Mouse (Mus musculus) C2C12 (cell line): ENCODE measurements around the gene Slc41a3. TPM values are rescaled to one million over a fixed set of nuclear protein-coding genes. Genes with fewer than 3 reads are reported as not detected.

Experiments used
- H3K27me3 ChIP-seq: one replicate; pipeline ENCODE4 v1.6.1; 2011; ENCODE audit not compliant: control insufficient read depth, insufficient read depth, insufficient read length
- H3K36me3 ChIP-seq: one replicate; pipeline ENCODE4 v1.6.1; 2011; ENCODE audit not compliant: control insufficient read depth, insufficient read depth
- H3K4me3 ChIP-seq: one replicate; pipeline ENCODE4 v1.5.1; 2011; ENCODE audit warnings: mild to moderate bottlenecking, control low read depth; ENCODE audit not compliant: poor library complexity, insufficient read depth, severe bottlenecking
- H3K79me2 ChIP-seq: one replicate; pipeline ENCODE4 v1.6.1; 2011; ENCODE audit not compliant: control insufficient read depth, insufficient read depth
- H3K79me3 ChIP-seq: one replicate; pipeline ENCODE4 v1.6.1; 2011; ENCODE audit warnings: low read depth, control low read depth
- H3ac ChIP-seq: one replicate; pipeline ENCODE3; 2011; ENCODE audit warnings: low read depth; ENCODE audit not compliant: control insufficient read depth, insufficient read length
- CEBPB ChIP-seq: IDR thresholded peaks from one replicate; pipeline ENCODE4 v1.6.1; 2011; ENCODE audit warnings: low read depth, mild to moderate bottlenecking, control low read depth, moderate library complexity
- CTCF ChIP-seq: IDR thresholded peaks from one replicate; pipeline ENCODE4 v1.5.1; 2011; ENCODE audit not compliant: control insufficient read depth, insufficient read depth, insufficient read length
- FOSL1 ChIP-seq: IDR thresholded peaks from one replicate; pipeline ENCODE4 v1.8.0; 2011; ENCODE audit warnings: mild to moderate bottlenecking, low read length; ENCODE audit not compliant: poor library complexity, insufficient read depth, severe bottlenecking
- MAX ChIP-seq: IDR thresholded peaks from one replicate; pipeline ENCODE4 v1.6.1; 2011; ENCODE audit warnings: mild to moderate bottlenecking, control low read depth
- MYOD1 ChIP-seq: IDR thresholded peaks from one replicate; pipeline ENCODE4 v1.6.1; 2011; ENCODE audit warnings: low read depth; ENCODE audit not compliant: control insufficient read depth, insufficient read length
- MYOG ChIP-seq: IDR thresholded peaks from one replicate; pipeline ENCODE4 v1.6.1; 2011; ENCODE audit not compliant: control insufficient read depth, insufficient read length; ENCODE audit errors: extremely low read depth
- USF1 ChIP-seq: IDR thresholded peaks from one replicate; pipeline ENCODE4 v1.6.1; 2011; ENCODE audit warnings: low read depth, mild to moderate bottlenecking, control low read depth, moderate library complexity
- polyA plus RNA-seq: library from polyadenylated mRNA; unstranded; fragments of >200 nt; fragmentation: generic; extraction: Trizol; gene quantifications from one replicate; pipeline ENCODE4 v1.2.1, GENCODE M21; 2012; ENCODE audit warnings: missing spikeins

The Slc41a3 gene
- polyA plus RNA-seq, 1 experiment = 0.97 TPM

- H3K79me3 ChIP-seq = no peaks in the 10 kb centered on the region
- H3K27me3 ChIP-seq = no peaks in the 10 kb centered on the region
- no peaks in the 10 kb centered on the region for H3K79me2 ChIP-seq
- no peak for TF ChIP-seq FOSL1
- no peak for TF ChIP-seq MYOD1
- no peak for TF ChIP-seq MYOG
- TF ChIP-seq CEBPB = no peak
- no peak overlapping the region for H3K4me3 ChIP-seq
- H3K36me3 ChIP-seq = peaks cover 11% of the 10 kb centered on the region
- no peak overlapping the region for H3ac ChIP-seq
Measured at GRCm38 (mm10) chr6:90659913-90660312, 55.4 kb downstream of the Slc41a3 start.

- TF ChIP-seq CTCF (no peak), MYOD1 (no peak), MAX (no peak), MYOG (no peak), USF1 (no peak), FOSL1 (no peak), CEBPB (no peak)
- peaks cover 17% of the 10 kb centered on the region for H3K36me3 ChIP-seq
- no peaks in the 10 kb centered on the region for H3K27me3 ChIP-seq
- H3K79me3 ChIP-seq = no peaks in the 10 kb centered on the region
- H3ac ChIP-seq = no peak overlapping the region
- H3K79me2 ChIP-seq = no peaks in the 10 kb centered on the region
- no peak overlapping the region for H3K4me3 ChIP-seq
Measured at GRCm38 (mm10) chr6:90660398-90661028, 56.0 kb downstream of the Slc41a3 start.

GRCm38 (mm10) chr6:90661029-90661399, 56.5 kb downstream of the Slc41a3 start:
- Histone ChIP-seq H3K36me3 (peaks cover 22% of the 10 kb centered on the region), H3K79me3 (no peaks in the 10 kb centered on the region), H3ac (no peak overlapping the region), H3K79me2 (no peaks in the 10 kb centered on the region), H3K4me3 (no peak overlapping the region), H3K27me3 (no peaks in the 10 kb centered on the region)
- no peak for TF ChIP-seq CEBPB
- no peak for TF ChIP-seq MYOD1
- no peak for TF ChIP-seq MAX
- TF ChIP-seq MYOG = no peak
- TF ChIP-seq FOSL1 = no peak
- TF ChIP-seq USF1 = no peak
- TF ChIP-seq CTCF = no peak

- Histone ChIP-seq H3K27me3 (no peaks in the 10 kb centered on the region), H3K4me3 (no peak overlapping the region), H3ac (no peak overlapping the region), H3K79me3 (no peaks in the 10 kb centered on the region), H3K79me2 (no peaks in the 10 kb centered on the region), H3K36me3 (peaks cover 32% of the 10 kb centered on the region)
- TF ChIP-seq CEBPB = no peak
- no peak for TF ChIP-seq MAX
- TF ChIP-seq USF1 = no peak
- TF ChIP-seq FOSL1 = no peak
- TF ChIP-seq MYOG = no peak
- TF ChIP-seq MYOD1 = no peak
- TF ChIP-seq CTCF = no peak
Measured at GRCm38 (mm10) chr6:90662148-90662547, 57.6 kb downstream of the Slc41a3 start.

- Histone ChIP-seq H3K79me3 (no peaks in the 10 kb centered on the region), H3K36me3 (peaks cover 46% of the 10 kb centered on the region), H3K79me2 (no peaks in the 10 kb centered on the region), H3K27me3 (no peaks in the 10 kb centered on the region), H3K4me3 (no peak overlapping the region), H3ac (no peak overlapping the region)
- no peak for TF ChIP-seq CEBPB
- no peak for TF ChIP-seq MYOG
- no peak for TF ChIP-seq FOSL1
Measured at GRCm38 (mm10) chr6:90663736-90664135, 59.2 kb downstream of the Slc41a3 start.

- TF ChIP-seq USF1 (no peak), FOSL1 (no peak), MYOD1 (no peak), MAX (no peak), CEBPB (no peak), CTCF (no peak), MYOG (no peak)
- H3K27me3 ChIP-seq = no peaks in the 10 kb centered on the region
- H3K36me3 ChIP-seq = peaks cover 81% of the 10 kb centered on the region
- no peak overlapping the region for H3ac ChIP-seq
- no peaks in the 10 kb centered on the region for H3K79me3 ChIP-seq
- no peak overlapping the region for H3K4me3 ChIP-seq
- no peaks in the 10 kb centered on the region for H3K79me2 ChIP-seq
Measured at GRCm38 (mm10) chr6:90668693-90669092, 64.2 kb downstream of the Slc41a3 start.
